Mouse (Mus musculus) forebrain, embryonic 14.5 days (tissue): ENCODE data around the gene Cd9. TPM values are rescaled to one million over a fixed set of nuclear protein-coding genes. Genes with fewer than 3 reads are reported as not detected.

Source experiments
- ATAC-seq: fragments of 200-750 bp; cut with Nextera tagmentation; 2 replicates; pipeline ENCODE4 v1.8.0; 2017; ENCODE audit warnings: mild to moderate bottlenecking, moderate library complexity
- DNase-seq: peaks from one replicate; pipeline ENCODE4 v3.0.0-alpha.2; 2015; ENCODE audit warnings: low spot score
- H3K27ac ChIP-seq: fragments of 300-500 bp; sonication (generic); 2 replicates; pipeline ENCODE4 v1.5.1; 2014; ENCODE audit warnings: low read depth, mild to moderate bottlenecking, control low read depth, low read length, moderate library complexity
- H3K27me3 ChIP-seq: fragments of 300-500 bp; sonication (generic); replicated peaks from 2 replicates; pipeline ENCODE4 v1.6.1; 2014; ENCODE audit warnings: low read length, control low read depth, mixed read lengths; ENCODE audit not compliant: control insufficient read depth, insufficient read depth
- H3K36me3 ChIP-seq: fragments of 300-500 bp; sonication (generic); 2 replicates; pipeline ENCODE4 v1.6.1; 2014; ENCODE audit warnings: low read length, control low read depth; ENCODE audit not compliant: control insufficient read depth, insufficient read depth
- H3K4me1 ChIP-seq: fragments of 300-500 bp; sonication (generic); 2 replicates; pipeline ENCODE4 v1.6.1; 2014; ENCODE audit warnings: antibody characterized with exemption, low read length, control low read depth; ENCODE audit not compliant: control insufficient read depth, insufficient read depth
- H3K4me2 ChIP-seq: fragments of 300-500 bp; sonication (generic); 2 replicates; pipeline ENCODE4 v1.6.1; 2014; ENCODE audit warnings: mild to moderate bottlenecking, control low read depth, low read length
- H3K4me3 ChIP-seq: fragments of 300-500 bp; sonication (generic); 2 replicates; pipeline ENCODE4 v1.5.1; 2014; ENCODE audit warnings: low read depth, low read length, control low read depth
- H3K9ac ChIP-seq: fragments of 300-500 bp; sonication (generic); 2 replicates; pipeline ENCODE4 v1.6.1; 2014; ENCODE audit warnings: mild to moderate bottlenecking, low read length, control low read depth, moderate library complexity
- H3K9me3 ChIP-seq: fragments of 300-500 bp; sonication (generic); replicated peaks from 2 replicates; pipeline ENCODE4 v1.6.1; 2016; ENCODE audit warnings: low read length, control low read depth, mixed read lengths; ENCODE audit not compliant: control insufficient read depth
- WGBS: fragments of 180-500 bp; shearing (Covaris S2); extraction: QIAGEN DNeasy Blood & Tissue Kit; methylation state at CpG from one replicate; pipeline ENCODE4 v1.1.7; 2014; 5-methylcytosine and 5-hydroxymethylcytosine counted together
- polyA plus RNA-seq: library from polyadenylated mRNA; unstranded; fragments of >200 nt; fragmentation: Nextera tagmentation; extraction: Ambion mirVana; gene quantifications from 2 replicates; pipeline ENCODE4 v1.2.1, GENCODE M21; 2014

Cd9 gene
- polyA plus RNA-seq, 1 experiment from 2014 or later = 77.8 TPM

- Histone ChIP-seq H3K27me3 (no peaks in the 10 kb centered on the region), H3K4me1 (peaks cover 4% of the 10 kb centered on the region; the same call in 1 of the 2 replicates), H3K9ac (peak overlapping the region; percentile 60), H3K4me2 (peak overlapping the region; percentile 63), H3K27ac (no peak overlapping the region), H3K9me3 (no peaks in the 10 kb centered on the region), H3K36me3 (no peaks in the 10 kb centered on the region), H3K4me3 (peak overlapping the region; percentile 35)
- WGBS = 3% methylated on average over 25 of the region's 25 CpGs
- peak; percentile 82 for ATAC-seq
- peak; percentile 80 for DNase-seq
Measured at GRCm38 (mm10) chr6:125426383-125427360, 67.9 kb downstream of the Cd9 start.

DNA sequence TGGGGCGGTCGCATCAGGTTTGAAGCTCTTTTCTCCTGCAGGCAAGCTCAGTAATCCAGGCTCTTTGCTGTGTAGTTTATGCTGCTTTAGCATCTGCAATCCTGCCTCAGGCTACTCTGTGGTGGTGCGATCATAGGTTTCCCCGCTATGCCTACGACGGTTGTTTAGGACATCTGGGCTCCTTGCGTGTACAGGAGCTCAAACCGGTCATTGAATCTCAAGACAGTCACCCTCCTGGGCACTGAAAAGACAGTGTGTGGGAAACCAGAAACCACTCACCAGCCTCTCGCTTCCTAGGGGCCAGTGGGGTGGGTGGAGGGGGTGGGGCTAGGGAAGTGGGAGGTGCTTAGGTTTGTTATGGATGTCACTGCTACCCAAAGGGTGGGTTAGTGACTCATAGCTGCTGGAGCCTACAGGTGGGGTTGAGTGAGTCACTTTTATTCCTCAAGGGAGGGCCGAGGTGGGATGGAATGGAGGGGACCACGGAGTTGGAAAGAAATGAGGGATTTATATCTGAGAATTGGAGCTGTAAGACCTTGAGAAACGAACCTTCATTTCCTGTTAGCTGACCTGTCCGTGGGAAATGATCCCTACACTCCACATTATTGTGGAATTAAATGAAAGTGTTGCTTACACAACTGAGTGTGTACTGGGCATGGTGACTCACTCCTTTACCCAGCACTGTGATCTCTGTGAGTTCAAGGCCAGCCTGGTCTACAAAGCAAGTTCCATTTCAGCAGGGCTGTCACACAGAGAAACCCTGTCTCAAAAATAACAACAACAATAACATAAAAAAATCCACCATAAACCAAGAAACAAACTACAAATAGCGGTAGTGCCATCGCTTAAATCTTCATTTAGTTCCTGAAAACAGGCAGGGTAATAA is 69.1 kb downstream of the Cd9 start:
- WGBS = 58% methylated on average over 15 of the region's 15 CpGs
- no peak overlapping the region for H3K4me3 ChIP-seq
- no peak overlapping the region for H3K4me2 ChIP-seq
- no peaks in the 10 kb centered on the region for H3K36me3 ChIP-seq
- DNase-seq (no peak), ATAC-seq (no peak)
- no peaks in the 10 kb centered on the region for H3K27me3 ChIP-seq
- peaks cover 4% of the 10 kb centered on the region; the same call in 1 of the 2 replicates for H3K4me1 ChIP-seq
- no peak overlapping the region for H3K9ac ChIP-seq
- H3K27ac ChIP-seq = no peak overlapping the region
- H3K9me3 ChIP-seq = no peaks in the 10 kb centered on the region

GRCm38 (mm10) chr6:125424156-125424555 is 70.4 kb downstream of the Cd9 start:
- no peaks in the 10 kb centered on the region for H3K9me3 ChIP-seq
- H3K4me2 ChIP-seq = no peak overlapping the region
- no peaks in the 10 kb centered on the region for H3K27me3 ChIP-seq
- no peak overlapping the region for H3K27ac ChIP-seq
- H3K4me1 ChIP-seq = peaks cover 4% of the 10 kb centered on the region; the same call in 1 of the 2 replicates
- no peak overlapping the region for H3K4me3 ChIP-seq
- no peak overlapping the region for H3K9ac ChIP-seq
- ATAC-seq (no peak), DNase-seq (no peak)
- no peaks in the 10 kb centered on the region for H3K36me3 ChIP-seq
- 70% methylated on average over 3 of the region's 3 CpGs for WGBS

DNA sequence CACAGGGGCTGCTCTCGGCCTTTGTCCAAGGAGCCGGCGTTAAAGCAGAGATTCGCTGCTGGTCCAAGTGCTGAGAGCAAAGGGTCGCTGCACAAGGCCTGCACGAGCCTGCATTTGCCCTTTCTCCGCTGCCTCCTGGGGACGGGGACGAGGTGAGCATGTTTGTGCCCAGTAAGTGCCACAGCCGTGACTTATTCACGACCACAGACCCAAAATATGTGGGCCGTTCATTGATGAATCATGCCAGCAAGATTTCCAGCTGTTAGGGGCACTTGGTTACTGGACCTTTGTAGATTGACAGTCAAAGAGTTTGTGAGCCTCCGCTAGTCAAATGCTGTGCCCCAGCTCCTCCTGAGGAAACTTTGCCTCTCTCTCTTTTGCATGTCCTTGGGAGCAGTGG is 71.1 kb downstream of the Cd9 start:
- H3K4me2 ChIP-seq = no peak overlapping the region
- ATAC-seq (no peak), DNase-seq (no peak)
- no peaks in the 10 kb centered on the region for H3K27me3 ChIP-seq
- no peak overlapping the region for H3K9ac ChIP-seq
- no peak overlapping the region for H3K27ac ChIP-seq
- peaks cover 4% of the 10 kb centered on the region; the same call in 1 of the 2 replicates for H3K4me1 ChIP-seq
- no peak overlapping the region for H3K4me3 ChIP-seq
- WGBS = 44% methylated on average over 13 of the region's 13 CpGs
- H3K9me3 ChIP-seq = no peaks in the 10 kb centered on the region
- H3K36me3 ChIP-seq = no peaks in the 10 kb centered on the region

DNA sequence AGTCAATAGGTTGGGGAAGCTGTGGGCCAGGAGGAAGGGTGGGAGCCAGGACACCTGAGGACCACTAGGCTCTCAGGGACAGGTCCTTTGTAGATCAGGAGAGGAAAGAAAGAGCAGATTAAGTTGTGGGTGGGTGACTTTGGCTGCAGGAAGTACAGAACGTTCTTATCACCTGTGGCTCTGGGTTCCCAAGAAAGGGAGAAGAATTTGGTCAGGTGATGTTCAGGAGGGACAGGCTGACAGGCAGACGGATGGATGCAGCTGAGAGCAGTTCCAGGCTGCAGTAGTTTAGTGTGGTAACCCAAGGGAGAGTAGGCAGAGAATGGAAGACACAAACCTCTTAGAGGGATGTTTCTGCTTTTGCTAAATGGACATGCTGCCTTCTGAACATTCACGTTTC is 71.5 kb downstream of the Cd9 start:
- DNase-seq = no peak
- H3K4me2 ChIP-seq = no peak overlapping the region; the same call in 1 of the 2 replicates
- no peaks in the 10 kb centered on the region for H3K27me3 ChIP-seq
- ATAC-seq = no peak
- H3K9ac ChIP-seq = no peak overlapping the region
- no peaks in the 10 kb centered on the region for H3K36me3 ChIP-seq
- 43% methylated on average over 3 of the region's 3 CpGs for WGBS
- no peak overlapping the region for H3K4me3 ChIP-seq
- no peaks in the 10 kb centered on the region for H3K9me3 ChIP-seq
- H3K4me1 ChIP-seq = peaks cover 4% of the 10 kb centered on the region; the same call in 1 of the 2 replicates
- H3K27ac ChIP-seq = no peak overlapping the region

GRCm38 (mm10) chr6:125422051-125422822 is 72.4 kb downstream of the Cd9 start:
- DNase-seq = peak; percentile 68
- Histone ChIP-seq H3K4me1 (peaks cover 4% of the 10 kb centered on the region; the same call in 1 of the 2 replicates), H3K27me3 (no peaks in the 10 kb centered on the region), H3K36me3 (no peaks in the 10 kb centered on the region), H3K27ac (no peak overlapping the region), H3K9me3 (no peaks in the 10 kb centered on the region), H3K9ac (no peak overlapping the region), H3K4me3 (no peak overlapping the region), H3K4me2 (peak overlapping the region; percentile 34)
- ATAC-seq = peak; percentile 43
- WGBS = 24% methylated on average over 19 of the region's 20 CpGs

- WGBS = 85% methylated on average over 16 of the region's 16 CpGs
- H3K4me3 ChIP-seq = no peak overlapping the region
- H3K27me3 ChIP-seq = no peaks in the 10 kb centered on the region
- H3K9me3 ChIP-seq = no peaks in the 10 kb centered on the region
- no peaks in the 10 kb centered on the region; the same call in 1 of the 2 replicates for H3K4me1 ChIP-seq
- no peak overlapping the region for H3K9ac ChIP-seq
- no peaks in the 10 kb centered on the region for H3K36me3 ChIP-seq
- ATAC-seq (no peak), DNase-seq (no peak)
- no peak overlapping the region for H3K4me2 ChIP-seq
- no peak overlapping the region for H3K27ac ChIP-seq
Measured at GRCm38 (mm10) chr6:125420458-125421063, 74.0 kb downstream of the Cd9 start.

DNA sequence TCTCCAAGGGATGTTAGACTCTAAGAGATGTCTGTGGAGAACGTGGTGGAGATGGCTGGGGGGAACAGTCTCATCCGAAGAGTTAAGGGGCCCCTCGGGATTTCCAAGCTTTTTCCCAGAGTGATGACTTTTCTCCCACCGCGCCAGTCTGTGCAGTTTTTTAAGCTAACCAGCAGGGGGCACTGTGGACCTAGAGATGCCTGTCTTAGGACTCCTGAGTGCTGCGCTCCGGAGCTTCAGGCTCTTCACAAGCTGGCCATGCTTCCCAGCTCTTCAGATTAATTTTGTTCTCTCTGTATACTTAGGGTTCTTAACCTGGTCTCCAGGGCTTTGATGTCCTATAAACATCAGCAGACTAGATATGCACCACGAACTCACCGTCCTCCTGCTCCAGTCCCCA is 75.8 kb downstream of the Cd9 start:
- no peak overlapping the region for H3K9ac ChIP-seq
- ATAC-seq = peak; percentile 69
- H3K4me2 ChIP-seq = no peak overlapping the region
- no peaks in the 10 kb centered on the region for H3K36me3 ChIP-seq
- WGBS = 13% methylated on average over 9 of the region's 9 CpGs
- no peaks in the 10 kb centered on the region for H3K9me3 ChIP-seq
- H3K4me3 ChIP-seq = no peak overlapping the region
- H3K27me3 ChIP-seq = no peaks in the 10 kb centered on the region
- no peaks in the 10 kb centered on the region; the same call in 1 of the 2 replicates for H3K4me1 ChIP-seq
- no peak overlapping the region for H3K27ac ChIP-seq
- peak; percentile 92 for DNase-seq
